Mouse (Mus musculus) testis, postnatal 10 days (tissue): Measurements from ENCODE around the gene 1700023F06Rik.
"Not testable (repeated sequence)": the region's sequence is repeated elsewhere in the genome, so short reads cannot be mapped to it uniquely, and the experiment has no call there.

ENCODE experiments used
- DNase-seq: peaks from one replicate; pipeline ENCODE4 v3.0.0; 2021; ENCODE audit warnings: low spot score

The 1700023F06Rik gene

DNA sequence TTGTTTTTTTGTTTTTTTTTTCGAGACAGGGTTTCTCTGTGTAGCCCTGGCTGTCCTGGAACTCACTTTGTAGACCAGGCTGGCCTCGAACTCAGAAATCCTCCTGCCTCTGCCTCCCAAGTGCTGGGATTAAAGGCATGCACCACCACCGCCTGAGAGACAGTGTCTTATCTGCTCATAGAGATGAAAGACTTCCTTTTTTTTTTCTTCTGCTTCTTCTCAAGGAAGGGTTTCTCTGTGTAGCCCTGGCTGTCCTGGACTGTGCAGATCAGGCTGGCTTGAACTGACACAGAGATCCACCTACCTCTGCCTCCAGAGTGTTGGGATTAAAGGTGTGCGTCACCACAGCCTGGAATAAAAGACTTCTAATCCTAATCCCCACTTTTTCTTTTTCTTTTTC, 14.4 kb upstream of the 1700023F06Rik start:
- DNase-seq: not testable (repeated sequence)

- no peak for DNase-seq
These were observed 13.1 kb upstream of the 1700023F06Rik start for GRCm38 (mm10) chr11:103221437-103221836.

- peak; percentile 50 for DNase-seq
These were observed 11.6 kb upstream of the 1700023F06Rik start for GRCm38 (mm10) chr11:103219995-103220394.

DNA sequence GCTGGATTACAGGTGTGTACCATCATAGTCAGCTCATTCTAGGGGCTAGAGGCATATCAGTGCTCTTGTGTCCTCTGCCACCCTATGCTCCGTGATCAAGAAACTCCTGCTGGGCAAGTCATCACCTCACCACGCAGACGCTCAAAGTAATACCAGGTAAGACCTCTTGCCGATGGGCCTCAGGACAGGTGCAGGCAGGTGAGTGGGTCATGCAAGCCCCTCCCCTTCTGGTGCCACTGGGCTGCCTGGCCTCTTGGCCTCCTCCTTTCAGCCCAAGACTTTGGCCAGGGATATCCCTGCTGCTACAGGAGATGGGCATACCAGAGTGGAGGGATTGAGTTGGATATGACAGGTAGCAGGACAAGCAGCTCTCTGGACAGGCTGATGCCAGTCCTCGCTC, 10.9 kb upstream of the 1700023F06Rik start:
- DNase-seq: no peak

DNA sequence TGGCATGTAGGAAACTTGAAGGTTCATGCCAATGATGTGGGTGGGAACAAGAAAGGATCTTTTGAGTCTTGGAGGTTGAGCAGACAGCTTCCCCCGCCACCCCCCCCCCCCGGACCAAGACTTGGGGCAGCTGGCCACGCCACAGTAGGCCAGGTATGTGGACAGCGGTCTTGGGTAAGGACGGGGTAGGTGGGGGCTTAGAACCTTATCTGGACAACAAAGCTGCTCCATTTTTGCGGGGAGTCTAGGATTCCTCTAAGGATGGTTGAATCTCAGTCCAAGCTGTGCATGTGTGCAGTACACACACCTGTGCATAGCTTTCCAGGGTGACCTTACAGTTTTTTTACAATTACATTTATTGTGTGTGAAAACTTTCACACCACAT, 10.2 kb upstream of the 1700023F06Rik start:
- no peak for DNase-seq

DNA sequence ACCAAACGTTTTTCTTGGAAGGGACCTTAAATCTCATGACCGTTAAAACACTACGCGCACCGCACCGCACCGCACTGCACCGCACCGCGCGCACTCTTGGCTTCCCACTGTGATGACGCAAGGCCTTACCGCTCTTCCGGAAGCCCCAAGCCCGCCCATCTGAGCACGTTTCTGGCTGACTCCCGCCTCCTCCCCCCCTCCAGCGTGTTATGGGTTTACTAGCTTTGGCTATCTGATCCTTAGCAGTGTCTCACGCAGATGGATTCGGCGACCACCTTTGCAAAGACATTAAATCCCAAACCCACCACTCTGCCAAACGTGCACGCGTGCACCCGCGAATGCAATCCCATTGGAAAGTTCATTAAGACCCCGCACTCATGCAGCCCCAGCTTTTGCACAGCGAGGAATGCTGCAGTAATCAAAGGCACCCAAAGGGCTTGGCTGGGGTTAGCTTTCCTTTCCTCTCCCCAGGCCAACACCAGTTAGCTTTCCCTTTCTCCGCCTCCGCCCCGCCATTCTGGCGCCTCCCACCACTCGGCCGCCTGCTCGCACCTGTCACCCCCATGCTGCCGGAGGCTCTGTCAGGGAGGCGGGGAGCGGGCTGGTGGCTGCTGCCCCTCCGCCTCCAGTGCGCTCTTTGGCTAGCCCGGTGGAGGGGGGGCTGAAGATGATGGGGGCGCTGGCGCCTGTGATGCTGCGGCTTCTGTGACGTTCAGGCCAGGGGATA, 9.6 kb upstream of the 1700023F06Rik start, which contains the start of gene Spata32:
Gene Spata32 (minus strand): TSS at position 643 of the 727 bp plus-strand sequence.
- DNase-seq: peak; percentile 68

DNA sequence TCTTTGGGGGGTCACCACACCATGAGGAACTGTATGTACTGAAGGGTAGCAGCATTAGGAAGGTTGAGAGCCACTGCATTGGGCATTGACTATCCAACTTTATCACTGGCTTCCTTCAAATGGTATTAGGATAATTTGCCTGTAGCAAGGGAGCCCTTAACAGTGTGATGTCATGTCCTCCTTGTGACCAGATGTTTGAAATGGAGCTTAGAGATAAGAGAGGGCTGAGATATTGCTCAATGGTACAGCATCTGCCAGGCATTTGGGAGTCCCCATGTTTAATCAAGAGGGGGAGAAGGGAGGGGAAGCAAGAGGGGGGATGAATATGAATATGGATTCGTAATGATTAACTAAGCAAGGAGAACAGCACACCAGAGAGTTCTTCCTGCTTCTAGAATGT, 7.0 kb upstream of the 1700023F06Rik start:
- no peak for DNase-seq

DNA sequence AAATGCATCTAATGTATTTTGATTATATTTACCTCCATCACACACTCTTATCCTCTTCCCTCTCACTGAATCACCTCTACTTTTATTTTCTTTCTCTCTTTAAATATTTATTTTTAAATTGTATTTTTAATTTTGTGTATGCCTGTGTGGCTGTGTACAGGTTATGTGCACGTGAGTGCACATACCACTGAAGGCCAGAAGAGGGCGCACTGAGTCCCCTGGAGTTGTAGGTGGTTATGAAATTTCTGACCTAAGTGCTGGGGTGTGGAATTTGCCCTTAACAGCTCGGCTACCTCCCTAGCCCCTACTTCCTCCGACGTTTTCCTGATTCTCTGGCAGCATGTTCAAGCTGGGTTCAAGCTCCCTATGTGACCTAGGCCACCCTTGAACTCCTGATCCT, 5.4 kb upstream of the 1700023F06Rik start:
- no peak for DNase-seq

- DNase-seq: peak; percentile 40
These were observed 1.9 kb upstream of the 1700023F06Rik start for GRCm38 (mm10) chr11:103210291-103210690.

DNA sequence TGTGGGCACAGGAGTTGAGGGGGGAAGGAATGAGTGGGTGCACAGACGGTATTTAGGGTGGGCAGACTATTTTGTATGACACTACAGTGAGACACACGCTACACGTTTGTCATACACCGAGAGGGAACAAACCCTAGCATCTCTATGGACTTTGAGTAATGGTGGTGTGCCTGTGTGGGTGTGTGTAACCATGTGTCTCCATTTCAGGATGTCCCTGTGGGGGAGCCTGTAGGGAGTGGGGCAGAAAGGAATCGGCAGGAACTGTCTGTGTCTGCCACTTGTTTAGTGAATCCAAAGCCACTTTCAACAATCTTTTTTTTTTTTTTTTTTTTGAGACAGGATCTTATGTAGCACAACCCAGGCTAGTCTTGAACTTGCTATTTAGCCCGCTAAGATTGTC, 2.2 kb downstream of the 1700023F06Rik start:
- DNase-seq: no peak

DNA sequence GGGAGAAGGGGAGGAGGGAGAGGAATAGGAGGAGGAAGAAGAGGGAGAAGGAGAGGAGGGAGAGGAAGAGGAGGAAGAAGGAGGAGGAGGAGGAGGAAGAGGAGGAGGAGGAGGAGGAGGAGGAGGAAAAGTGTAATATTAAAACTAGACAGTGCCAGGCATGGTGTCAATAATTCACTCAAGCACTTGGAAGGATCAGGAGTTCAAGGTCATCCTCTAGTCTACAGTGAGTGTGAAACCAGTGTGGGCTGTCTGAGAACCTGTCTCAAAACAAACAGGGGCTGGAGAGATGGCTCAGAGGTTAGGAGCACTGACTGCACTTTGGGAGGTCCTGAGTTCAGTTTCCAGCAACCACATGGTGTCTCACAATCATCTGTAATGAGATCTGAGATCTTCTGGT, 6.0 kb downstream of the 1700023F06Rik start:
- no peak for DNase-seq

- peak; percentile 69 for DNase-seq
These were observed 6.7 kb downstream of the 1700023F06Rik start for GRCm38 (mm10) chr11:103201664-103202063.

DNA sequence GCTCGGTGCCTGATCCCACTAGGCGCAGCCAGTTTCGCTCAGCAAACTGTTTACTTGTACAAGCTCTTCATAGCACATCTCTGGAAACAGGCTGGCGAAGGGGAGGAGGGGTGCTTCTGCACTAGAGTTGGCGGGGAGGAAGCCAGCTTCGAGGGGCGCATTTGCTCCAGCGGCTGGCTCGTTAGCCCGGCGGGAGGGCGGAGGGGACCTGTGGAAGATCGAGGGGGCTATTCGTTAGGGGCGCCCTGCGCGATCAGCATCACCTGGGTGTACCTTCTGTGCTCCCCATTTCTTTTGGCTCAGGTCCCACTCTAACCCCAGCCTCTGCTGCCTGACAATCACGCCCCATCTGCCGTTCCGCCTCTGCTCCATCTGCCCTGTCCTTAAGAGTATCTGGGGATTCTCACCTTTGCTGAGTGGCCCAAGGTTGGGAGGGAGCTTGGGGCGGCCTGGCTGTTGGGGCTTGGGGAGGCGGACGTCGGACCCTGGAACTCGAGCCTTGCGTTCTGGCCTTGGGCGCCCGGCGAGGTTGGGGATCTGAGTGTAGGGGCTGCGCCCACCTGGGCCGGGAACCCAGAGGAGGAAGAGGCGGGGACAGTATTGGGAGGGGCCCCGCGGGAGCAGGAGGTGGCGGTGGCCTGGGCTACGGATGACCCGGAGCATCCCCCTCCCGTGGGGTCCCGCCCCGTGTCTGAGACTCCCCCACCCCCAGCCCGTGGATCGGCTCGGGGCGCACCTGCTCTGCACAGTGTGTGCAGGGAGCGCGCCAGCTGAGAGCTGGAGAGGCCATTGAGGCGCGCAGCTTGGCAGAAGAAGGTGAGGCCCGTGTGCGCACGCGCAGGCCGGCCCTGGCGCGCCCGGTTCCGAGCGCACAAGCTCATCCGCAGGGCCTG, 9.2 kb downstream of the 1700023F06Rik start:
- peak; percentile 64 for DNase-seq

DNA sequence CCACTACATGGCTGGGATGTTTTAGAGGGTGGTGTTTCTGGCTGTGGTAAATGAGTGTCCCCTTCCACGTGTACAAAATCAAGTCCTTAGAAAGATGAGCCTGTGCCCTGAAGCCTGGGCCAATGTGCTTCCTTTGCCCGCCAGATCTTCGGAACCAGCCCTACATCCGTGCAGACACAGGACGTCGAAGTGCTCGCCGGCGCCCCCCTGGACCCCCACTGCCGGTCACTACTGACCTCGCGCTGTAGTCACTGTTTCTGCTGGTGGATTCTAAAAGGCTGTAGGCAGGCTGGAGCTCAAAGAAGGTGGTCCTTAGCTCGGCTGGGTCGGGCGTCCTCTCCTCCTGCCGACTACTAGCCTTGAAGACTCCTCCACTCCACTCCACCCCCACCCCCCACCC, 10.0 kb downstream of the 1700023F06Rik start:
- DNase-seq: no peak

DNA sequence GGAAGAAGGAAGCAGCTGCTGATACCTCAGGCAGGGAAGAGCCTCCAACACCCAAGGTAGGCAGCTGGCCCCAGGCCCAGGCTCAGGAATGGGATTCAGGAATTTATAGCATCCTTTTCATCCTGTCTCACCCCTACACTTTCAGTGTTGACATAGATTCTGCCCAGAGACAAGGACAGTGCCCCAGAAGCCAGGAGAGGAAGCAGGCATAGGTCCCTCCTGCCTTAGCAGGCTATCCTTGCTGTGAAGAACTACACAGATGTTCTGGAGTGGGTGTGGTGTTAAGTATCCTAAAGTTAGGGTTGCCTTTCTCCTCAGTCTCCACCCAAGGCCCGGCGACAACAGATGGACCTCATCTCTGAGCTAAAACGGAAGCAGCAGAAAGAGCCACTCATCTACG, 11.0 kb downstream of the 1700023F06Rik start:
- DNase-seq: no peak

GRCm38 (mm10) chr11:103195656-103196055, 12.7 kb downstream of the 1700023F06Rik start:
- DNase-seq: no peak

- DNase-seq: no peak
These were observed 13.1 kb downstream of the 1700023F06Rik start for GRCm38 (mm10) chr11:103195236-103195635.

GRCm38 (mm10) chr11:103193825-103194168, 14.6 kb downstream of the 1700023F06Rik start:
- DNase-seq: no peak

GRCm38 (mm10) chr11:103192956-103193824, 15.2 kb downstream of the 1700023F06Rik start:
- no peak for DNase-seq

DNA sequence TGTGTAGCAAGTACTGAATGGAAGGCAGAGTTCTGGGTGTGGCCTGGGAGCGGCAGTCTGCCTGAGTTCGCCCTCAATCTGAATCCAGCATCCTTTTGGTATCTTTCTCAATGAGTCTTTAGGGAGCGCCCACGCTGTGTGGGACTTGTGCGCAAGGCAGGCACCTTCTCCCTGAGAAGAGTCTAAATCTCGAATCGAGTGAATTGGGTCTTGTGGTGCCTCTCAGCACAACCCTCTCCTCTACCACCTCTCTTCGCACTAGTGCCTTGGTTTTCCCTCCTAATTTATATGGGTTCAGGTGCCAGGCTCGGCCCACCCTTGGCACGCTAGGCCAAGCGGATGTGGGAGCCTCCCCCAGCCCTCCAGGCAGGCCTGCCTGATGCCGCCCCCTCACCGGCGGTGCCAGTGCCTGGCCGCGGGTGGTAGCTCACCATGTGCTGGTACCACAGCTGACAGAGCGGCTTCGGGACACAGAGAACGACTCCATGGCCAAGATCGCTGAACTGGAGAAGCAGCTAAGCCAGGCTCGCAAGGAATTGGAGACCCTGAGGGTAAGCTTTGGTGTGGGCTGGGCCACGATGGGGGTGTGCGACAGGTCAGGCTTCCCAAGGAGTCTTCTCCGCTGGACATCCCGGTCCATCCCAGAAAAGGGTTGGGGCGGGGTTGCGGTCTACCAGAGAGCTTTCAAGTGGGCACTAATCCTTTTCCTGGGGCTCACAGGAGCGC, 16.0 kb downstream of the 1700023F06Rik start:
- DNase-seq: no peak

DNA sequence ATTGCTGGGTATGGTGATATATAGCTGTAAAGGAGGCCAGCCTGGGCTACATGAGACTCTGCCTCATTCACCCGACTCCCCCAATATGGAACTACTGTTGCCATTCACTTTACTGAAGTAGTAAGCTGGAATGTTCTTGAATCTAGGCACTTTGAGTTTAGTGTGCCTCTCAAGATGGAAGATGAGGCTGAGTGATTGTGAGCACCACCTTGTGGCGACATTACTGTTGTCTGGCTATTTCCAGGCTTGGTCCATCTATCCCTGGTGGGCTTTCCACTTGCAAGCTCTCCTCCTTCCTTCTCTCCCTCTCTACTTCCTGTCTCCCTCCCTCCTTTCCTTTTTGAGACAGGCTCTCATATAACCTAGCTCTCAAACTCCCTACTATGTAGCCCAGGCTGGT, 23.5 kb downstream of the 1700023F06Rik start:
- peak; percentile 78 for DNase-seq

- DNase-seq: no peak
These were observed 26.4 kb downstream of the 1700023F06Rik start for GRCm38 (mm10) chr11:103181911-103182310.
